Mouse (Mus musculus) c-Kit-positive CD71-positive TER-119-negative erythroid progenitor cells, embryonic 14.5 days (primary cell): ENCODE data around the gene Olfr1436.
"Not testable (repeated sequence)": the region's sequence is repeated elsewhere in the genome, so short reads cannot be mapped to it uniquely, and the experiment has no call there.

Source experiments
- DNase-seq: peaks from one replicate; pipeline ENCODE4 v3.0.0-alpha.2; 2013; ENCODE audit warnings: low read depth

The Olfr1436 gene

GRCm38 (mm10) chr19:12299030-12299429 is at the start of gene Olfr1436:
Olfr1436 (minus strand) TSS chr19:12299130.
- DNase-seq: not testable (repeated sequence)

GRCm38 (mm10) chr19:12335810-12336209 is 36.9 kb upstream of the Olfr1436 start, which contains the start of gene Olfr1438-ps1:
Olfr1438-ps1 (minus strand) TSS chr19:12335910.
- no peak for DNase-seq

GRCm38 (mm10) chr19:12325001-12325400 is 26.1 kb upstream of the Olfr1436 start, which contains the start of gene Olfr1437:
Olfr1437 (minus strand) TSS chr19:12325101.
- DNase-seq: no peak

GRCm38 (mm10) chr19:12292979-12293378 is 6.0 kb downstream of the Olfr1436 start:
- no peak for DNase-seq

- no peak for DNase-seq
These were observed 19.4 kb downstream of the Olfr1436 start, which contains the start of gene Olfr1434 for GRCm38 (mm10) chr19:12279554-12279953. Olfr1434 (plus strand) TSS chr19:12279854.

GRCm38 (mm10) chr19:12260732-12261131 is 38.2 kb downstream of the Olfr1436 start, which contains the start of gene Olfr235:
Olfr235 (plus strand) TSS chr19:12261032.
- no peak for DNase-seq
